Mouse (Mus musculus) MEL (cell line): Measurements from ENCODE around the gene Ppfia2.

ENCODE experiments used
- BHLHE40 ChIP-seq: IDR thresholded peaks from 2 replicates; pipeline ENCODE4 v1.6.1; 2012; ENCODE audit warnings: low read depth, mild to moderate bottlenecking, inconsistent platforms, low read length, improper control_type of control experiment, borderline replicate concordance
- CTCF ChIP-seq, 3 experiments: IDR thresholded peaks in 2 of 3; conservative IDR thresholded peaks in 1 of 3; 2 replicates each; pipeline ENCODE4 v1.5.1; 2011 to 2012; ENCODE audit warnings: low read length in 3 of 3, low read depth in 2 of 3, mild to moderate bottlenecking in 2 of 3, improper control_type of control experiment in 1 of 3, inconsistent platforms in 1 of 3, mixed read lengths in 1 of 3, moderate library complexity in 1 of 3; ENCODE audit not compliant: control insufficient read depth in 1 of 3, insufficient read depth in 1 of 3, poor library complexity in 1 of 3, severe bottlenecking in 1 of 3
- MEF2A ChIP-seq: IDR thresholded peaks from 2 replicates; pipeline ENCODE4 v1.6.1; 2014; ENCODE audit warnings: low read depth, mild to moderate bottlenecking, inconsistent platforms, low read length, improper control_type of control experiment; ENCODE audit not compliant: poor library complexity, insufficient replicate concordance, severe bottlenecking; ENCODE audit errors: extremely low read depth
- SMC3 ChIP-seq: IDR thresholded peaks from 2 replicates; pipeline ENCODE4 v1.6.1; 2011; ENCODE audit warnings: low read depth, low read length, improper control_type of control experiment

GRCm38 (mm10) chr10:106959026-106959425 lies 488.9 kb downstream of the Ppfia2 start:
- TF ChIP-seq MEF2A (no peak), CTCF (IDR thresholded peaks at IDR 0.05 in 2 of 3, conservative IDR thresholded peaks at IDR 0.05 in 1 of 3; ENCODE audit: control insufficient read depth in 1 of 3, insufficient read depth in 1 of 3, low read depth in 2 of 3, low read length in 3 of 3, poor library complexity in 1 of 3, severe bottlenecking in 1 of 3) (no peak), BHLHE40 (no peak), SMC3 (no peak)
